Mouse (Mus musculus): ENCODE measurements at regions not wholly inside any gene's neighbourhood (a gene's known extent, or its start where the extent isn't known, plus 50 kb on each side); places are given as distances from the start of the nearest gene placed in this dataset.
"Not testable (repeated sequence)": the region's sequence is repeated elsewhere in the genome, so short reads cannot be mapped to it uniquely, and the experiment has no call there.

- DNase-seq (ENCODE audit: low spot score) (no peak), ATAC-seq (no peak)
- TF ChIP-seq CTCF (IDR thresholded peaks at IDR 0.05) = no peak
- TF ChIP-seq EP300 (IDR thresholded peaks at IDR 0.05) = no peak
- 89% methylated on average over 6 of the region's 6 CpGs for WGBS
- Histone ChIP-seq H3K27me3 (replicated peaks; ENCODE audit: insufficient read depth, low read length) (no peaks in the 10 kb centered on the region), H3K4me2 (replicated peaks; ENCODE audit: low read depth, low read length) (no peak overlapping the region), H3K9me3 (ENCODE audit: low read length) (no peaks in the 10 kb centered on the region), H3K4me3 (ENCODE audit: low read depth, low read length) (no peak overlapping the region), H3K4me1 (ENCODE audit: insufficient read depth, low read depth, low read length) (no peaks in the 10 kb centered on the region), H3K9ac (replicated peaks; ENCODE audit: low read depth) (no peak overlapping the region), H3K36me3 (ENCODE audit: insufficient read depth, low read length) (no peaks in the 10 kb centered on the region), H3K27ac (ENCODE audit: low read length) (no peak overlapping the region)
Measured at GRCm38 (mm10) chr6:140210141-140210540, 168.9 kb upstream of the Plcz1 start.

GRCm38 (mm10) chr6:140209083-140209482, 167.8 kb upstream of the Plcz1 start:
- Histone ChIP-seq H3K9me3 (ENCODE audit: low read length) (no peaks in the 10 kb centered on the region), H3K4me1 (ENCODE audit: insufficient read depth, low read depth, low read length) (no peaks in the 10 kb centered on the region), H3K4me2 (replicated peaks; ENCODE audit: low read depth, low read length) (no peak overlapping the region), H3K27me3 (replicated peaks; ENCODE audit: insufficient read depth, low read length) (no peaks in the 10 kb centered on the region), H3K4me3 (ENCODE audit: low read depth, low read length) (no peak overlapping the region), H3K36me3 (ENCODE audit: insufficient read depth, low read length) (no peaks in the 10 kb centered on the region), H3K9ac (replicated peaks; ENCODE audit: low read depth) (no peak overlapping the region), H3K27ac (ENCODE audit: low read length) (no peak overlapping the region)
- WGBS = 56% methylated on average over 14 of the region's 14 CpGs
- TF ChIP-seq CTCF (IDR thresholded peaks at IDR 0.05) = no peak
- ATAC-seq = peak; percentile 25; the same call in 1 of the 2 replicates
- peak; percentile 42 for DNase-seq (ENCODE audit: low spot score)

- H3K4me1 ChIP-seq (ENCODE audit: insufficient read depth, low read depth, low read length) = no peaks in the 10 kb centered on the region
- H3K4me3 ChIP-seq (ENCODE audit: low read depth, low read length) = no peak overlapping the region
- no peaks in the 10 kb centered on the region for H3K9me3 ChIP-seq (ENCODE audit: low read length)
- H3K9ac ChIP-seq (replicated peaks; ENCODE audit: low read depth) = no peak overlapping the region
- no peaks in the 10 kb centered on the region for H3K36me3 ChIP-seq (ENCODE audit: insufficient read depth, low read length)
- TF ChIP-seq EP300 (IDR thresholded peaks at IDR 0.05) = no peak
- no peak for TF ChIP-seq CTCF (IDR thresholded peaks at IDR 0.05)
- peak; percentile 64 for ATAC-seq
- DNase-seq (ENCODE audit: low spot score) = peak; percentile 16
- no peak overlapping the region for H3K27ac ChIP-seq (ENCODE audit: low read length)
- no peak overlapping the region for H3K4me2 ChIP-seq (replicated peaks; ENCODE audit: low read depth, low read length)
- no peaks in the 10 kb centered on the region for H3K27me3 ChIP-seq (replicated peaks; ENCODE audit: insufficient read depth, low read length)
- 68% methylated on average over 3 of the region's 3 CpGs for WGBS
Measured at GRCm38 (mm10) chr6:140208375-140208774, 167.1 kb upstream of the Plcz1 start.

GRCm38 (mm10) chr6:140206676-140207075, 165.4 kb upstream of the Plcz1 start:
- 86% methylated on average over 11 of the region's 11 CpGs for WGBS
- ATAC-seq = not testable (repeated sequence)

GRCm38 (mm10) chr6:140201356-140201755, 160.1 kb upstream of the Plcz1 start:
- no peaks in the 10 kb centered on the region for H3K27me3 ChIP-seq (replicated peaks; ENCODE audit: insufficient read depth, low read length)
- H3K4me3 ChIP-seq (ENCODE audit: low read depth, low read length) = no peak overlapping the region
- H3K4me1 ChIP-seq (ENCODE audit: insufficient read depth, low read depth, low read length) = no peaks in the 10 kb centered on the region
- WGBS = 56% methylated on average over 1 of the region's 1 CpGs
- H3K9me3 ChIP-seq (ENCODE audit: low read length) = no peaks in the 10 kb centered on the region
- DNase-seq (ENCODE audit: low spot score) (no peak), ATAC-seq (no peak)
- no peak overlapping the region for H3K27ac ChIP-seq (ENCODE audit: low read length)
- TF ChIP-seq EP300 (IDR thresholded peaks at IDR 0.05) (no peak), CTCF (IDR thresholded peaks at IDR 0.05) (no peak)
- no peaks in the 10 kb centered on the region for H3K36me3 ChIP-seq (ENCODE audit: insufficient read depth, low read length)
- H3K9ac ChIP-seq (replicated peaks; ENCODE audit: low read depth) = no peak overlapping the region
- H3K4me2 ChIP-seq (replicated peaks; ENCODE audit: low read depth, low read length) = no peak overlapping the region

More at GRCm38 (mm10) chr6:140206676-140207075, 165.4 kb upstream of the Plcz1 start:
- not testable (repeated sequence) for H3K27me3 ChIP-seq (replicated peaks; ENCODE audit: insufficient read depth, low read length); H3K4me1 ChIP-seq (ENCODE audit: insufficient read depth, low read depth, low read length); H3K9ac ChIP-seq (replicated peaks; ENCODE audit: low read depth); DNase-seq (ENCODE audit: low spot score); H3K27ac ChIP-seq (ENCODE audit: low read length); H3K9me3 ChIP-seq (ENCODE audit: low read length); H3K36me3 ChIP-seq (ENCODE audit: insufficient read depth, low read length); H3K4me3 ChIP-seq (ENCODE audit: low read depth, low read length); H3K4me2 ChIP-seq (replicated peaks; ENCODE audit: low read depth, low read length)

- Histone ChIP-seq H3K4me1 (ENCODE audit: insufficient read depth, low read depth, low read length) (no peaks in the 10 kb centered on the region), H3K9me3 (ENCODE audit: low read length) (no peaks in the 10 kb centered on the region), H3K9ac (replicated peaks; ENCODE audit: low read depth) (no peak overlapping the region), H3K4me2 (replicated peaks; ENCODE audit: low read depth, low read length) (no peak overlapping the region), H3K27ac (ENCODE audit: low read length) (no peak overlapping the region), H3K4me3 (ENCODE audit: low read depth, low read length) (no peak overlapping the region), H3K27me3 (replicated peaks; ENCODE audit: insufficient read depth, low read length) (no peaks in the 10 kb centered on the region), H3K36me3 (ENCODE audit: insufficient read depth, low read length) (no peaks in the 10 kb centered on the region)
- 42% methylated on average over 5 of the region's 5 CpGs for WGBS
- DNase-seq (ENCODE audit: low spot score) (peak; percentile 14), ATAC-seq (no peak)
- TF ChIP-seq EP300 (IDR thresholded peaks at IDR 0.05) (no peak), CTCF (IDR thresholded peaks at IDR 0.05) (no peak)
Measured at GRCm38 (mm10) chr6:140200322-140200721, 159.1 kb upstream of the Plcz1 start.

- no peak overlapping the region for H3K27ac ChIP-seq (ENCODE audit: low read length)
- no peak for TF ChIP-seq CTCF (IDR thresholded peaks at IDR 0.05)
- TF ChIP-seq EP300 (IDR thresholded peaks at IDR 0.05) = no peak
- H3K9me3 ChIP-seq (ENCODE audit: low read length) = no peaks in the 10 kb centered on the region
- H3K4me1 ChIP-seq (ENCODE audit: insufficient read depth, low read depth, low read length) = no peaks in the 10 kb centered on the region
- 73% methylated on average over 6 of the region's 6 CpGs for WGBS
- H3K36me3 ChIP-seq (ENCODE audit: insufficient read depth, low read length) = no peaks in the 10 kb centered on the region
- no peak overlapping the region for H3K4me3 ChIP-seq (ENCODE audit: low read depth, low read length)
- H3K4me2 ChIP-seq (replicated peaks; ENCODE audit: low read depth, low read length) = no peak overlapping the region
- no peak for DNase-seq (ENCODE audit: low spot score)
- no peak overlapping the region for H3K9ac ChIP-seq (replicated peaks; ENCODE audit: low read depth)
- no peaks in the 10 kb centered on the region for H3K27me3 ChIP-seq (replicated peaks; ENCODE audit: insufficient read depth, low read length)
- no peak for ATAC-seq
Measured at GRCm38 (mm10) chr6:140198036-140198435, 156.8 kb upstream of the Plcz1 start.

All from lung, postnatal 0 days (tissue).